Mouse (Mus musculus) adipocyte (in vitro differentiated cells): ENCODE results near the gene Ptpdc1.

Experiments used
- DNase-seq: peaks from one replicate; pipeline ENCODE4 v3.0.0-alpha.2; 2016; ENCODE audit warnings: low spot score

Gene Ptpdc1

GRCm38 (mm10) chr13:48586496-48586895 is 39.0 kb downstream of the Ptpdc1 start:
- no peak for DNase-seq

DNA sequence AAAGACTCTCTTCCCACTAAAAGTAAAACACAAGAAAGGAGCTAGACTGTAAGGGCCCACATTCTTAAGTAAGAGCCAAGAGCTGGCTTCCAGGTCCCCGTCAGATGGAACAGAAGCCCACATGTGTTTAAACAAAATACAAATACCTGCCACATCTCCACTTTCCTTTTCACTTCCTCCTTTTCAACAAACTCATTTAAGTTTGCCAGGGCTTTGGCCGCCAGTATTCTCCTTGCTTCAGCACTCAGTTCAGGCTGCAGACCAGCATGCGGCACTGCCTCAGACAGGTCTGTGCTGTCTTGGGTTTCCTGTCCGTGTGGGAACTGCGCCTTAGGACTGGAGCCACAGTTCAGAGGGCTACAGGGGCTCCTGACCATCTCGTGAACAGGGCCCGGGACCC is 39.7 kb downstream of the Ptpdc1 start:
- no peak for DNase-seq

DNA sequence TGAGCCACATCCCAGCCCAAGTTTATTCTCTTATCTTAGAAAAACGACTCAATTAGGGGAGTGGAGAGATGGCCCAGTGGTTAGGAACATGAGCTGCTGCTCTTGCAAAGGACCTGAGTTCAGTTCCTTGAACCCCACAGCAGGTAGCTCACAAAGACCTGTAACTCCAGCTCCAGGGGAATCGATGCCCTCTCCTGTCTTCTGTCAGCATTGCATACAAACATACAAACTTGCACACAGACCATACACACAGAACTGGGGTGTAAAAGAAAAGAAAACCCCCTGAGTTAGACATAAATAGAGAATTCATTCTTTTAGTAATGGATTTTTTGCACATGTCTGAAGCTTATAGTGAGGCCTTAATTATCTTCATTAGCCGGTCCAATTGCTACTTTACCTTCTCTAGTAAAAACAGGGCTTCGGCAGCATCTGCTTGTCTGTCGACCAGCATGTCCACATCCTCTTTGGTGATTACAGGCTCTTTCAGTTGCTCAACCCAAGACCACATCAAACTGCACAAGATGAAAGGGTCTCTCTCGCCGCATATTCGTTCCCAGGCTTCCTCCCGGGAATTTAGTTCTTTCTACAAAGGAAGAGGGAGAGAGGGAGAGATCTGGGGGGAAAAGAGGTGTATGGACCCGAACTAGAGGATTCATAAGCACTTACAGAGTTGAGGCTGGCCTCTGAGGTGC is 42.6 kb downstream of the Ptpdc1 start:
- no peak for DNase-seq

DNA sequence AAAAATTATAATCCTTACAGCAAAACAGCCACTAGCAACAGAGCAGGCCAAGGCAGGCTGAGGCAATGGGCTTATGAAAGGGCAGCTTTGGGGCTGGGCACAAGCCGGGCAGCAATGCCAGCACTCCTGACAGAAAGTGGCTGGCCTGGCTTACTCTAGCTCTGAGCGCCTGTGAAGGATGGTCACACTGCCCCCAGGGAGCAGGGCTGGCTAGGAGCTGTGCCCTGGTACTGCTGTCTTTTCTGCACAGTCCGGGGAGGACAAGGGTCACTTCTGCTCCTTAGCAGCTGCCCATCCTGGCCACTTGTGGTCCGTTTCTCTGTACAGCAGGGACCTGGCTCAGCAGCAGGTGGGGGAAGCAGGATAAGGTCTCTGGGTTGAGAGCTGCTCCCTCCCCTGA is 46.8 kb downstream of the Ptpdc1 start:
- no peak for DNase-seq

GRCm38 (mm10) chr13:48577836-48578235 is 47.6 kb downstream of the Ptpdc1 start:
- DNase-seq: no peak

DNA sequence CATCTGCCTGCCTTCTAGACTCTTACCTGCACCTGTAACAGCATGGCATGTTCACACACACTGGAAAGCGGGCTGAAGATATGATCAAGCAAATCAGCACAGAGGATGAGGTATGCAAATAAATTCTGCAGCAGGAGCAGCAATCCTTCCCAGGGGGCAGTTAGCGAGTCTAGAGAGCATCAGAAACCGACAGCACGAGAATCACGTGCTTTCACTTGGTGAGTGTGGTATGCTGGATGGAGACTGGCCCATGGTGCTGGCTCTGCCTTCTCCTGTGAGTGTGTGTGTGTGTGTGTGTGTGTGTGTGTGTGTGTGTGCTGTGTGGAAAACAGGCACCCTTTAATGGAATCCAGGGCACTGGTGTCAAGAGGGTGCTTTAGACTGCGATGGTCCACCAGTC is 48.5 kb downstream of the Ptpdc1 start:
- no peak for DNase-seq

DNA sequence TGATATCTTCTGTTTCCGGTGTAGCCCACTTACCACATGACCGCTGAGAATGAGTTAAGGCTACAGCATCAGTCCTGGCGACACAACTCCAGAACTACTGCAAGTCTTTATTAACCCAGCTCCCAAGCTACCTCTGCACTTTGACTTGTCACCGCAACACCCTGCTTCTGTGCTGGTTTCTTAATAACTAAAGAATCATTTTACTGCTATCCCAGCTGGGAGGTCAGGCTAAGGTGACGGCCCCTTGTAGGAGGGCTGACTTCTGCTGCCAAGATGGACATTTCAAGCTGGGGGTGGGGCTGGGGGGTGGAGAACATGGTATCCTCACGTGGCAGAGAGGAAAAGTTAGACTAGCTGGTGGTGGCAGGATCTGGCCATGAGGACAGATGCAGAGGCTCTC is 50.7 kb downstream of the Ptpdc1 start:
- DNase-seq: no peak

DNA sequence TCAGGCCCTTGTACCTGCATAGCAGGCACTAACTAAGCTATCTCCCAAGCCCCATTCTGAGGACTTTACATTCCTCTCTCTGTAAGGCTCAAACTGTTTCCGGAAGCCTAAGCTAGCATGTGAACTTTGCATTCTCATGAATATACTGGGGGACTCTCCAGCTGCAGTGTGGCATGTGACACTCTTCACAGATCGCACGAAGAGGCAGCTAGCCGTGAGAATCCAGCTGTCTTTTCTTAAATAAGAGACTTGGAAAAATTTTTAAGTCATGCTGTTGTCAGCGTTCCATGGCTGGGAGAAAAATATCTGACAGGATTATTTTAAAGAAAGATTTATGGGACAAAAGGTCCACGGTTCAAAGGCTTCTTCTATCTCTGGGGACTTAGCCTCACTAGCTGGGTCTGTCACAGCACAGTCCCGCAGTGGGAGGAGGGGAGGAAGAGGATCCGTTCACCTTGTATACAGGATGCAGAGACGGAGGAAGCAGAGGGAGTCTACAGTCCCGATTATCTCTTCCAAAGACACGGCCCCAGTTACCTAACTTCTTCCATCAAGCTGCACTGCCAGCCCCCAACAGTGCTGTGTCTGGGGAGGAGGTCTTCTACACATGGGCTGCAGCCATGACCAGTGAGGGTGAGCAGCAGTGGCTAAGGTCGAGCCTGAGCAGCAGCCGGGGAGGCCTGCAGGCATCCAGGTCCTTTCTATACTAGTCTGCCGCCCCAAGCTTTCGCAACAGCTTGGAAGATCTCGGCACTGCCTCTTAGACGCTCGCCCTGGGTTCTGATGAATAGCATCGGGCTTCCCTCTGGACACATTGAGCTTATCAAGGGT is 51.7 kb downstream of the Ptpdc1 start:
- DNase-seq: no peak

DNA sequence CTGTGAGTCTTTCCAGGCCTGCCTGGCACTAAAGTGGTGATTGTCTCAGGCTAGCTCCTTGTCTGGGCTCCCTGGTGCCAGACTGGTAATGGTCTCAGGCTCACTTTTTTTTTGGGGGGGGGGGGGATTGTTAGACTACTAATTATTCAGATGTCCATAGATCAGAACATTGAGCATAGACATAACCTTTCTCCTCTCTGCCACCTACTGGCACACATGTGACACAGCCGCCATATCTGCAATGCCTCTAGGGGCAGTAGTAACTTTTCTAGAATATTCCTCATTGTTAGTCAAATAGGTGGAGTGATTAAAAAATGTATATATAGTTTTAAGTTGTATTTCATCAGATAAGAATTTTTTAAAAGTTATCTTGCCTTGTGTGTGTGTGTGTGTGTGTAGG is 53.3 kb downstream of the Ptpdc1 start:
- peak; percentile 69 for DNase-seq

DNA sequence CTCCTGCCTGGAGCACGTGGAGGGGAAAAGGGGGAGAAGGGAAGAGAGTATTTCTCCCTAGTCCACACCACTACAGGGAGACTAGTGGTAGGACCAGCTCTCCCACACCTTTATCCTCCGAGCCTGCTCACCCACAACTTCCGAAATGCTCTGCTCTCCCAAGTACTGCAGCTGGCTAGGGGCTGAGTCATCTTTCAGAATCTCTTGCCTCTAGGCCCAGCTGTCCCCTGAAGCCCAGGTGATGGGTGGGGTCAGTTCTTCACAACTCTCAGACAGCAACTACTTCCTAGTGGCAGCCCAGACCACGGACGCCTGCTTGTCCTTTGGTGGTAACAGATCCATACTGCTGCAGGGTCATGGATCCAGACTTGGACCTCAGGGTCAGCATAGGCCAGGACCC is 54.2 kb downstream of the Ptpdc1 start:
- no peak for DNase-seq

GRCm38 (mm10) chr13:48569576-48570132 is 55.8 kb downstream of the Ptpdc1 start:
- no peak for DNase-seq

- no peak for DNase-seq
Measured at GRCm38 (mm10) chr13:48567646-48568045, 57.8 kb downstream of the Ptpdc1 start.

DNA sequence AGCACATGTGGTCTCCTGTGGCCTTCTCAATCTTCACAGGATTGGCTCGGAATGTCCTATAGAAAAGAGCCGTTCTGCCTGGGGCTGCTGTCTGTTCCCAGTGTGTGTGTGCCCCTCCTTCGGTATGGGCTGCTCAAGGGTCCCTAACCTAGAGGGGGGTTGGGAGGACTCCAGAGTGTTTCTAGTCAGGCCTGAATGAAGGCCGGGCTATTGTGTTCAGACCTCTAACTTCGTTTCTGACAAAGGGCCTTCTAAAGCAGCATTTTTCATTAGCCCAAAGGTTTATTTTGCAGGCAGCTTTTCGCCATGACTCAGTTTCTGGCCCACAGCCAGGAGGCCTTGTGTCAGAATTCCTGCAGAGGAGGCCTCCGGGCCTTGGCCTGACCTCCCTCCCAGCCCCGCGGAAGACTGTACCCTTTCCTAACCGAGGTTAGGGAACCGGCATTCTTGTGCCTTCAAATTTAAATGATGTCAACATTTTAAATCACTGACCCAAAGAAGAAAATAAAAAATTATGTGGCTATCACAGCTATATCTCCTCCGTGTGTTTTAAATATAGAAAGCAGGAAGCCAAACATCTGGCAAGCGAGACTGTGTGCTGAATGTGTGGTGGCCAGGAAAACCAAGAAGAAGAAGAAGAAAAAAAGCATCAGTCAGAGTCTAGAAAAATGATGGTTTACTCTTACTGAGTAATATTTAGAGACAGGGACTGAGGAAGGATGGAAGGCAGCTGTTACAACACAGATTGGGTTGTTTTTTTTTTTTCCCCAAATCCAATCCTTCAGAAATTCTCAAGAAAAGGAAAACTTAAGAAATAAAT is 59.1 kb downstream of the Ptpdc1 start:
- peak; percentile 99 for DNase-seq

DNA sequence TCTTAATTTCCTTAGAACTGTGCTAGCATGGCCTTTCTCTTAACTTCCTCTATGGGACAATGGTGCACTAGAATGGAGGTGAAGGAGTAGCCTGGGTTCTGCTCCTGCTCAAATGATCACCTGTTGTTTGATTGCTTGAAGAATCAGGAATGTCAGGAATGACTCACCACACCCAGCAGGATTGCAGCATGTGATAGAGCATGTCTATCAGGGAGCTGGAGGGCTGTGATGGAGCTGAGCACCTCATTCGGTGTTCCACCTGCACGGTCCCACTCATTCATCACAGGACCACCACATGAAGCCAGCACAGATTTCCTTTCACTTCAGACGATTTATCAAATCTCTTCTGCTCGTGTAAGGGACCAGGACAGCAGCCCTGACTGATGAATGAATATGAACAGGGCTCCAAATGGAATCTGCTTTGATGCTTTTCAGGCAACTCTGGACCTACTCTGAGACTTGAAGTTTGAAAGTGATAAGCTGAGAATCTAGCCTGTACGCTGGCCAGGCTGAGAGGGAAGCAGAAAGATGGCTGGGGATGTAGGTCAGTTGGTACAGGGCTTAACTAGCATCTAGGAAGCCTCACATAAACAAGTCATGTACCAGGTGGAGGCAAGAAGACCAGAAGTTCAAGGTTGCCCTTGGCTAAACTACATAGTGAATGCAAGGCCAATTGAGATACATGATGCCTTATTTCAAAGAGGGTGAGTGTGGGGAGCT is 60.4 kb downstream of the Ptpdc1 start:
- DNase-seq: no peak

- DNase-seq: no peak
Measured at GRCm38 (mm10) chr13:48562336-48562735, 63.1 kb downstream of the Ptpdc1 start.

- no peak for DNase-seq
Measured at GRCm38 (mm10) chr13:48561481-48561880, 64.0 kb downstream of the Ptpdc1 start.

DNA sequence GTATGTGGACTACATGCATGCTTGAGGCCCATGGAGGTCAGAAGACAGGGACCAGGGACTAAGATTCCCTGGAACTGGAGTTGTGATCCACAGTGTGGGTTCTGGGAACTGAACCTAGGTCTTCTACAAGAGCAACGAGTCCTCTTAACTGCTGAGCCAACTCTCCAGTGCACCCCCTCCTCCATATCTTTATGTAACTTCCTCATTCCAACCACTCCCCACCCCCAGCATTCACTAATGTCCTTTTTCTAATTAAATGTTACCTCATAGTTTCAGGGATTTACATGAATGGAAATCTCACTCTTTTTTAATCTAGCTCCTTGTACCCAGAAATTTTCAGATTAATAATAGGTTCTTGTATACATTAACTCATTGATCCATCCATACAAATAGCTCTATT is 69.5 kb downstream of the Ptpdc1 start:
- no peak for DNase-seq

- DNase-seq: no peak
Measured at GRCm38 (mm10) chr13:48554552-48554951, 70.9 kb downstream of the Ptpdc1 start.

GRCm38 (mm10) chr13:48553511-48553910 is 72.0 kb downstream of the Ptpdc1 start:
- no peak for DNase-seq

DNA sequence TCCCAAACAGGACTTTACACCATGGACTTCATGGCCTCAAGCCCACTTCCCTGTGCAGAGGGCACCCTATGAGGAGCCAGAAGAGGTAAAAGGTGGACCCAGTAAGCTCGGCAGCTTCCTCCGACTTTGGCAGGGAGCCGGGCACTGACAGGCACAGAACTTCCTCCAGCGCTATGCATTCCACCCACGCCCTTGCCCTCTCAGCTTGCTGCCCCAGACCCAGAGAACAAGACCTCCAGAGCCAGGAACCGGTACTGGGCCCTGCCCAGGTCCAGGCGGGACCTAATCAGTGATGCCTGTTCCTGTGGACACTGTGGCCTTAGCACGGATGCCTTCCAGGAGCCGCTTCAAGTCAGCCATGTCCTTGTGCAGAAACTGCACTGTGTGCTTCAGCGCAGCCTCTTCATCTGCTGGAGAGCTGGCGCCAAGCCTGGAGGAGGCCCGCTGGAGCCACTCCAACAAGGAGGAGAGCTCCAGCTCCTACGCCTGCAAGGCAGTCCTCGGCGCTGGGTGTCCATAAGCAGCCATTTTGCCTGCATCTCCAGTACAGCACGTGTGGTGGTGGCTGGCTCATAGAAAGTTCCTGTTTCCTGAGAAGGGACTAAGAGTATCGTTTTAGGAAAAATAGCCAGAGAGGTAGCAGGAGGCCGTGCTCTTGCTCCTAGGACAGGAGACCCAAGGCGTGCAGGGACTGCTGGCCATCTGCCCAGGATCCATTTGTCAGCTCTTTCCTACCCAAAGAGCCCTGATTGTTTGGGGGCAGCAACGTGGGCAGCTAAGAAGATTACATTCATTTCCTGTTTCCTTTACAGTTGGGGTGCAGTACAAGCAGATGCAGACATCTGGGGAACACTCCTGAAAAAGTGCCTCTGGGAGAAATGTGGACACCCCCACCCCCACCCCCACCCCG is 73.0 kb downstream of the Ptpdc1 start:
- peak; percentile 93 for DNase-seq

GRCm38 (mm10) chr13:48548296-48548695 is 77.2 kb downstream of the Ptpdc1 start:
- peak; percentile 65 for DNase-seq
